10 mouse cellular contexts compared by ENCODE assay signal in the genomic region with DNA sequence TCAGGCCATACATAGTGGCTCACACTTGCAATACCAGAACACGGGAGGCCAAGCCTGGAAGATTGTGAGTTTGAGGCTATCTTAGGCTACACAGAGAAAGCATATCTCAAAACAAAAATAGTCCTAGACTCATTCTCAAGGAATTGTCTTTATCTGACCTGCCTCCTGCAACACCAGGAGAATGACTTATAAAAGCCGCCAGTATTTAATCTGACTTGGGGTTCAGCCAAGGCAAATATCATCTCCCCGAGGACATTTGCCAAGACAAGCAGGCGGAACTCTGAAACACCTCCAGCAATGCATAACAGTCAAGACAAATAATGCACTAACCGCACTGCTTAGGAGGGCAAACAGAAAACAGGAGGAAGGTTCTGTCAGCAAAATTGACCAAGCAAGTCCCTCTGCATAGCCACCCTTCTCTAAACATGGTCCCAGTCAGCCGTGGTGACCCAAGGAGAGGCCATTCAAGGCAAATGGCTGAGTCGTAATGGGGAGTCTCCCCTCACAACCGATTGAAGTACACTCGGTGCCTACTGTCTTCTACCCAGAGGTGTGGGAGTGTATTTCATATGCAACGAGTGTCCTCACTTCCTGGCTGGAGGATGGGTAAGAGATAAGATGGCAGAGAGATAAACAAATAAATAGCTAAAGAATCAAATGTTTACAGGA. TPM values are rescaled to one million over a fixed set of nuclear protein-coding genes. Genes with fewer than 3 reads are reported as not detected.
DNase-seq lines count a peak whose midpoint lies in the region; ATAC-seq and TF ChIP-seq lines count a peak whose summit lies in the region.
"Had no signal": no experiment of that assay in that cellular context is flagged by ENCODE, and none has a peak within 500 bp of the region (broad histone marks: within the 10 kb centered on the region; RNA-seq: fewer than 3 reads in every experiment).

No protein-coding gene starts in this region.

- TF ChIP-seq POLR2A in brain, embryonic 14.5 days (IDR thresholded peaks at IDR 0.05; ENCODE audit: borderline replicate concordance, extremely low read depth, insufficient read depth, insufficient read length, poor library complexity, severe bottlenecking): no peak

- TF ChIP-seq CTCF in Patski (IDR thresholded peaks at IDR 0.05): no peak
- TF ChIP-seq CTCF in brain, embryonic 14.5 days (IDR thresholded peaks at IDR 0.05; ENCODE audit: borderline replicate concordance, extremely low read depth, insufficient read depth, insufficient read length): no peak

- CTCF ChIA-PET in Patski (lab: Charles Lee): interaction anchor here (1.2 to 2.0 kb wide), 3 partner anchors 7 to 71 kb away, joined by 4 to 6 read pairs (median 6); no protein-coding TSS in a partner anchor

- no peaks in the 10 kb centered on the region for H3K4me1 ChIP-seq in midbrain, embryonic 13.5 days (replicated peaks)
- H3K4me1 ChIP-seq: neural tube, embryonic 15.5 days had no signal

- 83% methylated on average over 10 of the region's 10 CpGs for WGBS in midbrain, embryonic 13.5 days

- POLR2A ChIA-PET in Patski (lab: Charles Lee): interaction anchor here (1.0 to 1.3 kb wide), 2 partner anchors 12 to 57 kb away, joined by 3 read pairs; no protein-coding TSS in a partner anchor

- H3K36me3 ChIP-seq in midbrain, embryonic 13.5 days: no peaks in the 10 kb centered on the region
- H3K36me3 ChIP-seq: neural tube, embryonic 15.5 days had no signal

- no peak overlapping the region for H3K4me3 ChIP-seq in midbrain, embryonic 13.5 days (replicated peaks)
- H3K4me3 ChIP-seq: neural tube, embryonic 15.5 days had no signal

- H3K4me2 ChIP-seq in midbrain, embryonic 13.5 days (replicated peaks): no peak overlapping the region
- H3K4me2 ChIP-seq: neural tube, embryonic 15.5 days had no signal

- no peaks in the 10 kb centered on the region for H3K9me3 ChIP-seq in midbrain, embryonic 13.5 days
- H3K9me3 ChIP-seq: neural tube, embryonic 15.5 days had no signal

- peak; percentile 92 for ATAC-seq in Patski
- no peak for ATAC-seq in midbrain, embryonic 13.5 days
- ATAC-seq: forebrain, embryonic 16.5 days had no signal

- H3K27me3 ChIP-seq in Patski: no peaks in the 10 kb centered on the region
- H3K27me3 ChIP-seq in midbrain, embryonic 13.5 days: no peaks in the 10 kb centered on the region
- H3K27me3 ChIP-seq: neural tube, embryonic 15.5 days had no signal

- DNase-seq in Patski (ENCODE audit: low read depth, low spot score): peak; percentile 97
- peak; percentile 23 for DNase-seq in brain, embryonic 14.5 days (ENCODE audit: low read depth)
- peak; percentile 38 for DNase-seq in kidney, adult 18-20 months
- DNase-seq in lung, postnatal 4 days: peak; percentile 58 to 67
- no peak for DNase-seq in retina, embryonic 14.5 days (ENCODE audit: low spot score)
- no peak for DNase-seq in layer of hippocampus, adult 11-12 months (ENCODE audit: low spot score)

- no peak overlapping the region for H3K27ac ChIP-seq in midbrain, embryonic 13.5 days
- H3K27ac ChIP-seq: neural tube, embryonic 15.5 days had no signal

- in situ Hi-C loops in Patski (cut with MboI; ENCODE audit: low pct_unique_long_range_greater_than_20kb): no loop called here

- no peak overlapping the region for H3K9ac ChIP-seq in midbrain, embryonic 13.5 days (replicated peaks)
- H3K9ac ChIP-seq: neural tube, embryonic 15.5 days had no signal

RNA-seq across cellular contexts. Expression of gene Serpina9, which starts 10.9 kb away (rescaled TPM):
- 0.08 TPM for polyA plus RNA-seq in Patski (2021)
- polyA plus RNA-seq in brain, embryonic 14.5 days (2012; rRNA removed): 0.04 TPM in 1 of 2 replicates, not detected in the other
- polyA plus RNA-seq in midbrain, embryonic 13.5 days (2015; fragmentation: Nextera tagmentation; extraction: Ambion mirVana): not detected in 2 replicates
- polyA plus RNA-seq: forebrain, embryonic 16.5 days; limb, embryonic 11.5 days; neural tube, embryonic 15.5 days had no signal

RNA-seq across cellular contexts. Expression of gene Serpina11, which starts 12.9 kb away (rescaled TPM):
- not detected for polyA plus RNA-seq in Patski (2021)
- polyA plus RNA-seq in brain, embryonic 14.5 days (2012; rRNA removed): not detected in 2 replicates
- not detected in 2 replicates for polyA plus RNA-seq in midbrain, embryonic 13.5 days (2015; fragmentation: Nextera tagmentation; extraction: Ambion mirVana)
- polyA plus RNA-seq: forebrain, embryonic 16.5 days; limb, embryonic 11.5 days; neural tube, embryonic 15.5 days had no signal

RNA-seq across cellular contexts. Expression of gene Serpina12, which starts 41.5 kb away (rescaled TPM):
- polyA plus RNA-seq in Patski (2021): not detected
- polyA plus RNA-seq in brain, embryonic 14.5 days (2012; rRNA removed): not detected in 2 replicates
- polyA plus RNA-seq in midbrain, embryonic 13.5 days (2015; fragmentation: Nextera tagmentation; extraction: Ambion mirVana): not detected in 2 replicates
- polyA plus RNA-seq: forebrain, embryonic 16.5 days; limb, embryonic 11.5 days; neural tube, embryonic 15.5 days had no signal

RNA-seq across cellular contexts. Expression of gene Serpina1e, which starts 43.9 kb away (rescaled TPM):
- 0.14 TPM for polyA plus RNA-seq in Patski (2021)
- polyA plus RNA-seq in brain, embryonic 14.5 days (2012; rRNA removed): 0.12 TPM in 1 of 2 replicates, not detected in the other
- polyA plus RNA-seq in midbrain, embryonic 13.5 days (2015; fragmentation: Nextera tagmentation; extraction: Ambion mirVana): 0.16 TPM in 1 of 2 replicates, not detected in the other
- polyA plus RNA-seq: forebrain, embryonic 16.5 days; limb, embryonic 11.5 days had no signal

Comparison
In these comparisons a context has a peak if more than half of its experiments do, and no peak if none do; other contexts are left out.
1. DNase-seq: peak in Patski (single experiment), brain, embryonic 14.5 days (single experiment), kidney, adult 18-20 months (single experiment) and lung, postnatal 4 days (2 of 2); none in retina, embryonic 14.5 days (single experiment) and layer of hippocampus, adult 11-12 months (single experiment).